Mouse (Mus musculus): Measurements from ENCODE around the gene Shc2.

Gene Shc2

GRCm38 (mm10) chr10:79615860-79616259 lies 21.9 kb downstream of the Shc2 start:
- DNase-seq (ENCODE audit: low spot score) = no peak

GRCm38 (mm10) chr10:79614305-79614643 lies 23.4 kb downstream of the Shc2 start:
- no peak for DNase-seq (ENCODE audit: low spot score)

GRCm38 (mm10) chr10:79613578-79614304 lies 24.0 kb downstream of the Shc2 start, which contains the start of gene C2cd4c:
Gene C2cd4c, minus strand, starts transcription at chr10:79614025.
- peak; percentile 51 for DNase-seq (ENCODE audit: low spot score)

GRCm38 (mm10) chr10:79612192-79613135 lies 25.3 kb downstream of the Shc2 start:
- no peak for DNase-seq (ENCODE audit: low spot score)

GRCm38 (mm10) chr10:79611296-79611695 lies 26.4 kb downstream of the Shc2 start:
- no peak for DNase-seq (ENCODE audit: low spot score)

- no peak for DNase-seq (ENCODE audit: low spot score)
Observed at GRCm38 (mm10) chr10:79609276-79609675, 28.4 kb downstream of the Shc2 start.

- DNase-seq (ENCODE audit: low spot score) = no peak
Observed at GRCm38 (mm10) chr10:79607892-79608291, 29.8 kb downstream of the Shc2 start.

- no peak for DNase-seq (ENCODE audit: low spot score)
Observed at GRCm38 (mm10) chr10:79606537-79606936, 31.2 kb downstream of the Shc2 start.

GRCm38 (mm10) chr10:79597936-79598230 lies 39.8 kb downstream of the Shc2 start:
- DNase-seq (ENCODE audit: low spot score) = no peak

- no peak for DNase-seq (ENCODE audit: low spot score)
Observed at GRCm38 (mm10) chr10:79597051-79597935, 40.4 kb downstream of the Shc2 start.

- DNase-seq (ENCODE audit: low spot score) = no peak
Observed at GRCm38 (mm10) chr10:79595590-79595929, 42.2 kb downstream of the Shc2 start.

- DNase-seq (ENCODE audit: low spot score) = peak; percentile 59
Observed at GRCm38 (mm10) chr10:79594872-79595589, 42.7 kb downstream of the Shc2 start.

GRCm38 (mm10) chr10:79594111-79594510 lies 43.6 kb downstream of the Shc2 start:
- no peak for DNase-seq (ENCODE audit: low spot score)

GRCm38 (mm10) chr10:79590702-79591101 lies 47.0 kb downstream of the Shc2 start:
- DNase-seq (ENCODE audit: low spot score) = no peak

- no peak for DNase-seq (ENCODE audit: low spot score)
Observed at GRCm38 (mm10) chr10:79587752-79588126, 50.0 kb downstream of the Shc2 start.

GRCm38 (mm10) chr10:79587061-79587751 lies 50.5 kb downstream of the Shc2 start, which contains the start of gene Theg:
Gene Theg, minus strand, starts transcription at chr10:79587331.
- DNase-seq (ENCODE audit: low spot score) = no peak

GRCm38 (mm10) chr10:79586243-79586642 lies 51.5 kb downstream of the Shc2 start:
- no peak for DNase-seq (ENCODE audit: low spot score)

- no peak for DNase-seq (ENCODE audit: low spot score)
Observed at GRCm38 (mm10) chr10:79585723-79586122, 52.0 kb downstream of the Shc2 start.

- DNase-seq (ENCODE audit: low spot score) = no peak
Observed at GRCm38 (mm10) chr10:79585136-79585535, 52.6 kb downstream of the Shc2 start.

- no peak for DNase-seq (ENCODE audit: low spot score)
Observed at GRCm38 (mm10) chr10:79584426-79584825, 53.3 kb downstream of the Shc2 start.

- no peak for DNase-seq (ENCODE audit: low spot score)
Observed at GRCm38 (mm10) chr10:79584021-79584420, 53.7 kb downstream of the Shc2 start.
